Mouse (Mus musculus) heart, embryonic 12.5 days (tissue): ENCODE measurements around the gene Pax8. TPM values are rescaled to one million over a fixed set of nuclear protein-coding genes. Genes with fewer than 3 reads are reported as not detected.

ENCODE experiments used
- ATAC-seq: fragments of 200-750 bp; cut with Nextera tagmentation; 2 replicates; pipeline ENCODE4 v1.8.0; 2017; ENCODE audit warnings: moderate TSS enrichment, moderate library complexity; ENCODE audit not compliant: insufficient number of reproducible peaks, low FRiP score
- H3K27ac ChIP-seq: fragments of 300-500 bp; sonication (generic); 2 replicates; pipeline ENCODE4 v1.5.1; 2016; ENCODE audit warnings: mild to moderate bottlenecking, moderate library complexity; ENCODE audit not compliant: poor library complexity, severe bottlenecking
- H3K27me3 ChIP-seq: fragments of 300-500 bp; sonication (generic); replicated peaks from 2 replicates; pipeline ENCODE4 v1.6.1; 2016; ENCODE audit warnings: mild to moderate bottlenecking, moderate library complexity
- H3K36me3 ChIP-seq: fragments of 300-500 bp; sonication (generic); 2 replicates; pipeline ENCODE4 v1.6.1; 2016; ENCODE audit warnings: mild to moderate bottlenecking, moderate library complexity
- H3K4me1 ChIP-seq: fragments of 300-500 bp; sonication (generic); replicated peaks from 2 replicates; pipeline ENCODE4 v1.6.1; 2016; ENCODE audit warnings: mild to moderate bottlenecking
- H3K4me2 ChIP-seq: fragments of 300-500 bp; sonication (generic); 2 replicates; pipeline ENCODE4 v1.6.1; 2016; ENCODE audit warnings: mild to moderate bottlenecking, moderate library complexity
- H3K4me3 ChIP-seq: fragments of 300-500 bp; sonication (generic); 2 replicates; pipeline ENCODE4 v1.5.1; 2016; ENCODE audit warnings: mild to moderate bottlenecking
- H3K9ac ChIP-seq: fragments of 300-500 bp; sonication (generic); 2 replicates; pipeline ENCODE4 v1.6.1; 2016; ENCODE audit warnings: mild to moderate bottlenecking, moderate library complexity
- H3K9me3 ChIP-seq: fragments of 300-500 bp; sonication (generic); replicated peaks from 2 replicates; pipeline ENCODE4 v1.6.1; 2016; ENCODE audit warnings: mild to moderate bottlenecking, moderate library complexity
- WGBS: fragments of 180-500 bp; shearing (Covaris S2); methylation state at CpG from one replicate; pipeline ENCODE4 v1.1.7; 2016; 5-methylcytosine and 5-hydroxymethylcytosine counted together
- polyA plus RNA-seq: library from polyadenylated mRNA; unstranded; fragments of >200 nt; fragmentation: Nextera tagmentation; extraction: Ambion mirVana; gene quantifications from 2 replicates; pipeline ENCODE4 v1.2.1, GENCODE M21; 2016

The Pax8 gene
- polyA plus RNA-seq, 1 experiment from 2014 or later: not detected

- H3K27ac ChIP-seq: no peak overlapping the region
- H3K4me2 ChIP-seq: no peak overlapping the region
- 0 out of 2 replicates have a peak, but pooled peaks have one; percentile 44 for ATAC-seq
Measured at GRCm38 (mm10) chr2:24385111-24385961, 90.1 kb downstream of the Pax8 start.

GRCm38 (mm10) chr2:24384393-24384792 is 91.0 kb downstream of the Pax8 start:
- H3K9ac ChIP-seq: no peak overlapping the region
- no peaks in the 10 kb centered on the region for H3K36me3 ChIP-seq
- no peak overlapping the region for H3K27ac ChIP-seq
- H3K9me3 ChIP-seq: no peaks in the 10 kb centered on the region
- H3K4me3 ChIP-seq: no peak overlapping the region
- H3K27me3 ChIP-seq: no peaks in the 10 kb centered on the region
- no peak for ATAC-seq
- H3K4me1 ChIP-seq: no peaks in the 10 kb centered on the region
- H3K4me2 ChIP-seq: no peak overlapping the region

More at GRCm38 (mm10) chr2:24385111-24385961, 90.1 kb downstream of the Pax8 start:
- 72% methylated on average over 14 of the region's 14 CpGs for WGBS
- H3K4me1 ChIP-seq: no peaks in the 10 kb centered on the region
- no peaks in the 10 kb centered on the region for H3K27me3 ChIP-seq
- H3K9me3 ChIP-seq: no peaks in the 10 kb centered on the region
- H3K9ac ChIP-seq: no peak overlapping the region
- H3K4me3 ChIP-seq: no peak overlapping the region
- H3K36me3 ChIP-seq: no peaks in the 10 kb centered on the region

- Histone ChIP-seq H3K9me3 (no peaks in the 10 kb centered on the region), H3K4me3 (no peak overlapping the region), H3K27me3 (no peaks in the 10 kb centered on the region), H3K4me2 (no peak overlapping the region), H3K4me1 (no peaks in the 10 kb centered on the region), H3K36me3 (no peaks in the 10 kb centered on the region), H3K9ac (no peak overlapping the region), H3K27ac (no peak overlapping the region)
- 60% methylated on average over 3 of the region's 3 CpGs for WGBS
- no peak for ATAC-seq
Measured at GRCm38 (mm10) chr2:24383636-24384035, 91.8 kb downstream of the Pax8 start.

GRCm38 (mm10) chr2:24382456-24383230 is 92.8 kb downstream of the Pax8 start:
- no peak overlapping the region for H3K9ac ChIP-seq
- no peaks in the 10 kb centered on the region for H3K9me3 ChIP-seq
- no peaks in the 10 kb centered on the region for H3K4me1 ChIP-seq
- whole genome bisulfite sequencing: 60% methylated on average over 9 of the region's 9 CpGs
- no peak overlapping the region for H3K27ac ChIP-seq
- no peak overlapping the region for H3K4me2 ChIP-seq
- H3K4me3 ChIP-seq: no peak overlapping the region
- H3K36me3 ChIP-seq: no peaks in the 10 kb centered on the region
- H3K27me3 ChIP-seq: no peaks in the 10 kb centered on the region
- ATAC-seq: no peak

GRCm38 (mm10) chr2:24378747-24379450 is 96.5 kb downstream of the Pax8 start:
- H3K4me1 ChIP-seq: no peaks in the 10 kb centered on the region
- H3K9ac ChIP-seq: no peak overlapping the region
- no peaks in the 10 kb centered on the region for H3K36me3 ChIP-seq
- no peaks in the 10 kb centered on the region for H3K27me3 ChIP-seq
- 56% methylated on average over 5 of the region's 5 CpGs for WGBS
- ATAC-seq: no peak; the same call in 1 of the 2 replicates
- H3K9me3 ChIP-seq: no peaks in the 10 kb centered on the region
- no peak overlapping the region for H3K4me3 ChIP-seq
- H3K27ac ChIP-seq: no peak overlapping the region
- no peak overlapping the region for H3K4me2 ChIP-seq

Other genes starting within 250 kb of the Pax8 start
- not detected in 2 replicates for gene Il1f5, start 198.6 kb downstream of the Pax8 start, polyA plus RNA-seq
- gene Il1f10, start 184.4 kb downstream of the Pax8 start, polyA plus RNA-seq: not detected in 2 replicates
- gene Il1rn, start 138.7 kb downstream of the Pax8 start, polyA plus RNA-seq: 0.08 TPM in 1 of 2 replicates, not detected in the other
- gene Psd4, start 108.0 kb downstream of the Pax8 start, polyA plus RNA-seq: 0.42 and 1.3 TPM in 2 replicates